Mouse (Mus musculus) stomach, embryonic 15.5 days (tissue): ENCODE measurements at regions not wholly inside any gene's neighbourhood (a gene's known extent, or its start where the extent isn't known, plus 50 kb on each side); places are given as distances from the start of the nearest gene placed in this dataset.

ENCODE experiments used
- ATAC-seq: fragments of 200-750 bp; cut with Nextera tagmentation; 2 replicates; pipeline ENCODE4 v1.8.0; 2017; ENCODE audit warnings: low read depth, moderate number of reproducible peaks, moderate TSS enrichment; ENCODE audit not compliant: insufficient read depth, low FRiP score
- H3K27ac ChIP-seq: fragments of 300-500 bp; sonication (generic); 2 replicates; pipeline ENCODE4 v1.5.1; 2015; ENCODE audit warnings: mild to moderate bottlenecking, inconsistent platforms
- H3K27me3 ChIP-seq: fragments of 300-500 bp; sonication (generic); replicated peaks from 2 replicates; pipeline ENCODE4 v1.6.1; 2015; ENCODE audit warnings: inconsistent platforms
- H3K36me3 ChIP-seq: fragments of 300-500 bp; sonication (generic); 2 replicates; pipeline ENCODE4 v1.6.1; 2015; ENCODE audit warnings: inconsistent platforms
- H3K4me1 ChIP-seq: fragments of 300-500 bp; sonication (generic); 2 replicates; pipeline ENCODE4 v1.6.1; 2015; ENCODE audit warnings: inconsistent platforms
- H3K4me2 ChIP-seq: fragments of 300-500 bp; sonication (generic); 2 replicates; pipeline ENCODE4 v1.6.1; 2015; ENCODE audit warnings: mild to moderate bottlenecking, inconsistent platforms
- H3K4me3 ChIP-seq: fragments of 300-500 bp; sonication (generic); replicated peaks from 2 replicates; pipeline ENCODE4 v1.5.1; 2015; ENCODE audit warnings: inconsistent platforms
- H3K9ac ChIP-seq: fragments of 300-500 bp; sonication (generic); 2 replicates; pipeline ENCODE4 v1.6.1; 2015; ENCODE audit warnings: inconsistent platforms
- H3K9me3 ChIP-seq: fragments of 300-500 bp; sonication (generic); 2 replicates; pipeline ENCODE4 v1.6.1; 2016; ENCODE audit warnings: inconsistent platforms
- WGBS: fragments of 180-500 bp; shearing (Covaris S2); methylation state at CpG from one replicate; pipeline ENCODE4 v1.1.7; 2015; 5-methylcytosine and 5-hydroxymethylcytosine counted together

DNA sequence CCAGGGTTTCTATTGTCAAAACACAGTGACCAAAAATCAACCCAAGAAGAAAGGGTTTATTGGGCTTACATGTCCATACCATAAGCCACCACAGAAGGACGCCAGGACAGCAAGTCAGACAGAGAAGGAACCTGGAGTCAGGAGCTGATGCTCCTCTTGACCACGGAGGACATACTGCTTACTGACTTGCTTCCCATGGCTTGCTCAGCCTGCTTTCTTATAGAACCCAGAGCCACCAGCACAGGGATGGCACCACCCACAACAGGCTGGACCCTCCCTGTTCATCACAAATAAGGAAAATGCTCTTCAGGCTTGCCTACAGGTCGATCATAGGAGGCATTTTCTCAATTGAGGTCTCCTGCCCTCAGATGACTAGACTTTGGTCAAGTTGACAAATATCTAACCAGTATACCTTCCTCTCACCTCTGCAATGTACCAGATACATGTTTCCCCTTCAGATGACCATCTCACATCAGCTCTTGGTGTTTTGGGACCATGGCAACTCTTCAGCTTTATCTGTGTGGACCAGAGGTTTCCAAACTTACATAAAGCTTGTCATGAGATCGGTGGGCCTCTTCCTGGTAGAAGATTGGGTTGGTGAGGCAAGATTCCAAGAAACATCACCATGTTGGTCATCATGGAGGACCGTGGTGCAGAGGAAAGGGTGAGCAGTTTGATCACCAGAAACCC lies 61.2 kb upstream of the Ahctf1 start:
- Histone ChIP-seq H3K36me3 (no peaks in the 10 kb centered on the region), H3K9me3 (no peaks in the 10 kb centered on the region), H3K4me1 (peaks cover 8% of the 10 kb centered on the region; the same call in 1 of the 2 replicates), H3K4me2 (no peak overlapping the region), H3K9ac (no peak overlapping the region), H3K4me3 (no peak overlapping the region), H3K27ac (no peak overlapping the region), H3K27me3 (no peaks in the 10 kb centered on the region)
- 82% methylated on average over 5 of the region's 5 CpGs for WGBS
- no peak for ATAC-seq

DNA sequence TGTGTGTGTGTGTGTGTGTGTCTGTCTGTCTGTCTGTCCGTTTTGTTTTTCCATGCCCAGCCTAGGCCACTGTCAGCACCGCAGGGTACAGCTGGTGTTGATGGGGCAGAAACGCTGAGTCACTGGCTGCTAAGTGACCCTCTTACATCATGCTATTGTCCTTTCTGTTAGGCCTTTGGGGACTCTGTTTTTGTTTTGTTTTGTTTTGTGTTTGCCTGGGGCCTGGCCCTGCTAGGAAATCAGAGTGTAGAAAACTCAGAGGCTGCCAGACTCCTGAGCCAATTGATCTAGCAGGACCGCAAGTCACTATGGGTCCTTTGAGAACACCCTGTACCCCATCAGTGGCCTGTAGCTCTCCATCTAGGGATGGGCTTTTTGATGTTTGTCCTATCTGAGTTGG lies 59.9 kb upstream of the Ahctf1 start:
- no peak for ATAC-seq
- 55% methylated on average over 4 of the region's 4 CpGs for WGBS
- H3K9ac ChIP-seq, result no peak overlapping the region

DNA sequence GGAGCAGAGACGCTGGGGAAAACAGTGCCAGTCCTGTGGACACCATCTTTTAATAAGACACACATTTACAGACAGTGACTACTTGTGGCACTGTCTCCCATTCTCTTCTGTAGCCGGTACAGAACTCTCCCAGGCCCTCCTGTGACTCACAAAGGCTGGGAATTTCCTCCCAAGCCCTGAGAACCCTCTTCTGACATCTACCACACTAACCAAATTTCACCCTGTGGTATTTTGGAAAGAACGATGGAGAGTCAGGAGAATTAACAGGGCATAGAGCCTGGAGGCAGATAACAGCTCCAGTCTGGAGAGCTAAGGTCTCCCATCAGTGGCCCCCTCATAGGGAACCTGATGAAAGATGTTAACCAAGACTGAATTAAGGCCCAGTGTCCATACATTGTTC lies 59.5 kb upstream of the Ahctf1 start:
- no peaks in the 10 kb centered on the region for H3K9me3 ChIP-seq
- WGBS, result 62% methylated on average over 3 of the region's 3 CpGs

More for the DNA sequence above, 59.9 kb upstream of the Ahctf1 start:
- no peaks in the 10 kb centered on the region for H3K9me3 ChIP-seq
- no peaks in the 10 kb centered on the region for H3K27me3 ChIP-seq
- no peak overlapping the region for H3K4me3 ChIP-seq
- no peak overlapping the region for H3K27ac ChIP-seq
- no peak overlapping the region for H3K4me2 ChIP-seq
- H3K4me1 ChIP-seq, result peaks cover 8% of the 10 kb centered on the region; the same call in 1 of the 2 replicates
- no peaks in the 10 kb centered on the region for H3K36me3 ChIP-seq

DNA sequence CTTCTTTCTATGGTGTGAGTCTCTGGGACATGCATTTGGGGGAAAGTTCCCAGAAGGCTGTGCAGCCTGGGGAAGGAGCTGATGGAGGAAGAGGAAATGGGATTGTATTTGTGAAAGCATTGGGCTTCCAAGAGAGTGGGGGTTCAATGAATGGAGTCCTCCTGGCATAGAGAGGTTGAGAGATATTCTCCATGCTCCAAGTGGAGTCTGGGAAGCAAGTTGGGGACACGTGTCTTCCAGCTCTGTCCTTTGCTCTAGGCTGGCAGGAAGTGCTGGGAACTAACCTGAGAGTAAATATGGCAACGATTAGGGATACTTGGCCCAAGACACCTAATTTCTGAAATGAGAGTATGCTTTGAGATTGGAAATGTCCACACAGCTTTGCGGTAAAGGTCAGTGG lies 58.3 kb upstream of the Ahctf1 start:
- H3K9me3 ChIP-seq, result no peaks in the 10 kb centered on the region
- whole genome bisulfite sequencing, result 90% methylated on average over 3 of the region's 3 CpGs

More for the DNA sequence above, 59.5 kb upstream of the Ahctf1 start:
- Histone ChIP-seq H3K36me3 (no peaks in the 10 kb centered on the region), H3K27me3 (no peaks in the 10 kb centered on the region), H3K4me1 (peaks cover 8% of the 10 kb centered on the region; the same call in 1 of the 2 replicates), H3K4me2 (no peak overlapping the region), H3K9ac (no peak overlapping the region), H3K4me3 (no peak overlapping the region), H3K27ac (no peak overlapping the region)
- no peak for ATAC-seq

DNA sequence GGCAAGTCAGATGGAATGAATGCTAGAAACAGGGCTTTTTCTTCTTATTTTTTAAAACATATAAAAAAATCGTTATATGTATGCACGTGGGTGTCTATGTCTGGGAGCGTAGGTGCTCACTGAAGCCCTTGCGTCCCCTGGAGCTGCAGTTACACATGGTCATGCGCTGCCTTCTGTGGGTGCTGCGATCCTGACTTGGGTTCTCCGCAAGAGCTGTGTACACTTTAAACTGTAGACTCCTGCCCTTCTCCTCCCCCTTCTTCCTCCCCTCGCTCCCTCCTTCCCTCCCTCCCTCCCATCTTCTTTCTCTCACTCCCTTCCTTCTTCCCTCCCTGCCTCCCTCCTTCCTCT lies 56.0 kb upstream of the Ahctf1 start:
- Histone ChIP-seq H3K4me2 (no peak overlapping the region), H3K36me3 (no peaks in the 10 kb centered on the region), H3K27ac (no peak overlapping the region), H3K9me3 (no peaks in the 10 kb centered on the region), H3K9ac (no peak overlapping the region), H3K4me1 (no peaks in the 10 kb centered on the region), H3K4me3 (no peak overlapping the region), H3K27me3 (no peaks in the 10 kb centered on the region)
- no peak for ATAC-seq
- WGBS, result 75% methylated on average over 8 of the region's 8 CpGs

More for the DNA sequence above, 58.3 kb upstream of the Ahctf1 start:
- H3K4me1 ChIP-seq, result peaks cover 8% of the 10 kb centered on the region; the same call in 1 of the 2 replicates
- no peak overlapping the region for H3K27ac ChIP-seq
- H3K36me3 ChIP-seq, result no peaks in the 10 kb centered on the region
- no peak for ATAC-seq
- H3K4me3 ChIP-seq, result no peak overlapping the region
- H3K27me3 ChIP-seq, result no peaks in the 10 kb centered on the region
- no peak overlapping the region for H3K9ac ChIP-seq
- no peak overlapping the region for H3K4me2 ChIP-seq

DNA sequence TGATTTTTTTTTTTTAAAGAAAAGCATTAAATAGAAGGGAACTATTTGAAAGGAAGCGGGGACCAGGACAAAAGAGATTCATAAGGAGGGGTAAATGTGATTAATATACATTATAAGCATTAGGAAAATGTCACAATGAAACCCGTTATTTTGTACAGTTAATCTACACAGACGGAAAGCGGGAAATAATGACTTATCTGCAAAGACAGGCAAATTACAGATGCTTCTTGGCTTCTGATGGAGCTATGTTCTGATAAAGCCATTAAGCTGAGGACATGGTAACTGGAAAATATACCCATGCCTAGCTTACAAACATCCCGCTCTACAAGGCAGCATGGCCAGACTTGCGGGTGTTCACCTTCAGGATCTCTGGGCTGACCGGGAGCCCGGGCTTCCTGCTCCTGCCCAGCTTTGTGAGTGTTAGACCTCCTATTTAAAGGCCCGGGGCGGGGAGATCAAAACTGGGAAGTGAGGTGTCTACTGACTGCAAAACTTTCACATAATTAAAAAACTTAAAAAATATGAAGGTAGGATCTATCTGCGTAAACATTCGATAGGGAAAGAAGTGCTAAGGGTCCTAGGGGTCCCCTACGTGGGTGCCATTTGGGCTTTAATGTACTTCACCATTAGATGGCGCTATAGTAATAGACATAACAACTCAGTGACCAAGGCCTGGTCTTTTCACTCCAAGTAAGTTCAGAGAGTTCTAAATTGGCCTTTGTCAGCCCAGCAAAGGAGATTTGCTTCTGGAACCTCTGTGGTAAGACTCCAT lies 55.5 kb upstream of the Ahctf1 start:
- no peaks in the 10 kb centered on the region for H3K36me3 ChIP-seq
- peak; percentile 56; the same call in 1 of the 2 replicates for ATAC-seq
- H3K4me1 ChIP-seq, result no peaks in the 10 kb centered on the region
- no peak overlapping the region for H3K9ac ChIP-seq
- H3K4me2 ChIP-seq, result no peak overlapping the region
- H3K4me3 ChIP-seq, result no peak overlapping the region
- WGBS, result 44% methylated on average over 14 of the region's 14 CpGs
- no peaks in the 10 kb centered on the region for H3K9me3 ChIP-seq
- no peaks in the 10 kb centered on the region for H3K27me3 ChIP-seq
- no peak overlapping the region for H3K27ac ChIP-seq

DNA sequence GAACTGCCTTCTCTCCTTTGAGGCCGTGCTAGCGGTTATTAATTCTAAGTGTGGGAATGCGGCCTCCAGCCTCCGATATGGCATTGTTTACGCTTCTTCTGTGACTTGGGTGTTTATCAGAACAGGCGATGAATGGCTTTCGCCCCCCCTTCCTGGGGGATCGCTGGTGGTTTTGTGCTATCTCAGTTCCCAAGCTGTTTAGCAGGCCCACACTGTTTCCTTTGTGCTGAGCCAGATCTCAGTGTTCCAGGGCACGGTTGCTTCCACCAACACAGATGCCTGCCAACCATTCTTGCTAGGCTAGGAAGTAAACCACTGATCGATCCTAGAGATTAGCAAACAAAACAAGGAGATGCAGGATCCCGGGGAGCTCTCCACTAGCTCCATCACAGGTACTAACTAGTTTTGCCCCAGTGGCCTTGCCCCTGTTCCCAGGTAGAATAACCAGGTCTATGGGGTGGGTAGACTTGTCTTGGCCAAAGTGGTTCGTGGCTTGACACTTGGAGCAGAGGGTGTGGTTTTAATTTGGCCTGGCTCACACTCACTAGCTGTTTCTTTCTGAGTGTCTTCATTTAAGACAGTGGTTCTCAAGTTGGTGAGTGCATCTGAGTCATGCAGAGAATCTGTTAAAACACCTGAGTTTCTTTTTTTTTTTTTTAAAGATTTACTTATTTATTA lies 50.9 kb upstream of the Ahctf1 start:
- H3K9me3 ChIP-seq, result no peaks in the 10 kb centered on the region
- no peaks in the 10 kb centered on the region for H3K27me3 ChIP-seq
- H3K4me2 ChIP-seq, result no peak overlapping the region
- no peak overlapping the region for H3K9ac ChIP-seq
- no peak overlapping the region for H3K27ac ChIP-seq
- WGBS, result 22% methylated on average over 12 of the region's 12 CpGs
- peak; percentile 73; the same call in 1 of the 2 replicates for ATAC-seq
- no peaks in the 10 kb centered on the region for H3K36me3 ChIP-seq
- H3K4me1 ChIP-seq, result no peaks in the 10 kb centered on the region
- H3K4me3 ChIP-seq, result no peak overlapping the region
